Mouse (Mus musculus) liver, embryonic 14.5 days (tissue): ENCODE measurements around the gene Cldn24. TPM values are rescaled to one million over a fixed set of nuclear protein-coding genes. Genes with fewer than 3 reads are reported as not detected.

ENCODE experiments used
- ATAC-seq: fragments of 200-750 bp; cut with Nextera tagmentation; 2 replicates; pipeline ENCODE4 v1.8.0; 2017; ENCODE audit warnings: moderate number of reproducible peaks, mild to moderate bottlenecking, moderate library complexity; ENCODE audit not compliant: insufficient read depth
- DNase-seq, 3 experiments: peaks; one replicate each; pipeline ENCODE4 v3.0.0-alpha.2; 2012 to 2013; ENCODE audit warnings: low read depth in 3 of 3, low spot score in 3 of 3
- H3K27ac ChIP-seq: fragments of 300-500 bp; sonication (generic); 2 replicates; pipeline ENCODE4 v1.5.1; 2014; ENCODE audit warnings: moderate library complexity, mild to moderate bottlenecking, control low read depth, inconsistent platforms
- H3K27me3 ChIP-seq: fragments of 300-500 bp; sonication (generic); 2 replicates; pipeline ENCODE4 v1.6.1; 2014; ENCODE audit warnings: mild to moderate bottlenecking, low read length, moderate library complexity; ENCODE audit not compliant: control insufficient read depth, insufficient read depth
- H3K36me3 ChIP-seq: fragments of 300-500 bp; sonication (generic); replicated peaks from 2 replicates; pipeline ENCODE4 v1.6.1; 2014; ENCODE audit warnings: low read depth; ENCODE audit not compliant: control insufficient read depth, insufficient read depth
- H3K4me1 ChIP-seq, 2 experiments: fragments of 200-500 bp in 1 of 2; fragments of 300-500 bp in 1 of 2; sonication (generic) in 1 of 2; replicated peaks; 2 replicates each; pipeline ENCODE4 v1.6.1; 2012 to 2014; ENCODE audit warnings: antibody characterized with exemption in 1 of 2, inconsistent platforms in 1 of 2, low read length in 1 of 2; ENCODE audit not compliant: control insufficient read depth in 2 of 2, insufficient read depth in 2 of 2
- H3K4me2 ChIP-seq: fragments of 300-500 bp; sonication (generic); 2 replicates; pipeline ENCODE4 v1.6.1; 2014; ENCODE audit warnings: low read depth, mild to moderate bottlenecking, control low read depth, moderate library complexity
- H3K4me3 ChIP-seq, 2 experiments: fragments of 200-500 bp in 1 of 2; fragments of 300-500 bp in 1 of 2; sonication (generic) in 1 of 2; 2 replicates each; pipeline ENCODE4 v1.5.1; 2012 to 2014; ENCODE audit warnings: low read depth in 2 of 2, low read length in 2 of 2, mild to moderate bottlenecking in 2 of 2, control low read depth in 1 of 2, inconsistent platforms in 1 of 2, moderate library complexity in 1 of 2; ENCODE audit not compliant: insufficient read depth in 1 of 2
- H3K9ac ChIP-seq: fragments of 300-500 bp; sonication (generic); replicated peaks from 2 replicates; pipeline ENCODE4 v1.6.1; 2014; ENCODE audit warnings: mild to moderate bottlenecking, control low read depth, moderate library complexity
- H3K9me3 ChIP-seq: fragments of 300-500 bp; sonication (generic); 2 replicates; pipeline ENCODE4 v1.6.1; 2016; ENCODE audit warnings: low read length, mixed read lengths; ENCODE audit not compliant: control insufficient read depth
- CTCF ChIP-seq: IDR thresholded peaks from 2 replicates; pipeline ENCODE4 v1.5.1; 2016; ENCODE audit warnings: antibody characterized with exemption, low read depth, control low read depth
- EP300 ChIP-seq: IDR thresholded peaks from 2 replicates; pipeline ENCODE4 v1.6.1; 2016; ENCODE audit warnings: antibody characterized with exemption, low read depth
- WGBS: fragments of 180-500 bp; shearing (Covaris S2); extraction: QIAGEN DNeasy Blood & Tissue Kit; methylation state at CpG from one replicate; pipeline ENCODE4 v1.1.7; 2014; ENCODE audit not compliant: insufficient replicate concordance; 5-methylcytosine and 5-hydroxymethylcytosine counted together
- polyA plus RNA-seq, 2 experiments: library from polyadenylated mRNA; depleted of rRNA in 1 of 2; stranded (reverse) in 1 of 2; unstranded in 1 of 2; fragments of >200 nt; fragmentation: Nextera tagmentation in 1 of 2; extraction: Ambion mirVana in 1 of 2; gene quantifications; 2 replicates each; pipeline versions ENCODE4 v1.2.1 to v1.2.3; 2012 to 2014

Cldn24 gene
- polyA plus RNA-seq, 2 experiments: not detected

- no peak overlapping the region for H3K4me2 ChIP-seq
- no peaks in the 10 kb centered on the region for H3K4me1 ChIP-seq
- TF ChIP-seq EP300: no peak
- TF ChIP-seq CTCF: no peak
- H3K9me3 ChIP-seq: no peaks in the 10 kb centered on the region
- ATAC-seq (no peak), DNase-seq (no peak)
- no peaks in the 10 kb centered on the region for H3K36me3 ChIP-seq
- WGBS: 48% methylated on average over 6 of the region's 6 CpGs
- H3K27me3 ChIP-seq: no peaks in the 10 kb centered on the region
- no peak overlapping the region for H3K9ac ChIP-seq
- no peak overlapping the region for H3K4me3 ChIP-seq
- H3K27ac ChIP-seq: no peak overlapping the region
Measured at GRCm38 (mm10) chr8:47799438-47799837, 22.5 kb upstream of the Cldn24 start.

GRCm38 (mm10) chr8:47802349-47802748, 19.6 kb upstream of the Cldn24 start:
- H3K4me2 ChIP-seq: no peak overlapping the region
- TF ChIP-seq EP300: no peak
- no peak for TF ChIP-seq CTCF
- no peak for DNase-seq
- no peak overlapping the region for H3K9ac ChIP-seq
- no peaks in the 10 kb centered on the region for H3K4me1 ChIP-seq
- 40% methylated on average over 2 of the region's 2 CpGs for WGBS
- H3K36me3 ChIP-seq: no peaks in the 10 kb centered on the region
- H3K27me3 ChIP-seq: no peaks in the 10 kb centered on the region
- no peak overlapping the region for H3K27ac ChIP-seq
- H3K9me3 ChIP-seq: no peaks in the 10 kb centered on the region
- ATAC-seq: no peak
- no peak overlapping the region for H3K4me3 ChIP-seq

- Histone ChIP-seq H3K9ac (no peak overlapping the region), H3K4me2 (no peak overlapping the region), H3K27ac (no peak overlapping the region), H3K4me3 (no peak overlapping the region), H3K4me1 (no peaks in the 10 kb centered on the region), H3K36me3 (no peaks in the 10 kb centered on the region), H3K27me3 (no peaks in the 10 kb centered on the region), H3K9me3 (no peaks in the 10 kb centered on the region)
- DNase-seq: no peak
- TF ChIP-seq EP300: no peak
- TF ChIP-seq CTCF: no peak
- no peak for ATAC-seq
- 42% methylated on average over 1 of the region's 1 CpGs for WGBS
Measured at GRCm38 (mm10) chr8:47804262-47804661, 17.7 kb upstream of the Cldn24 start.

GRCm38 (mm10) chr8:47809970-47810665, 11.8 kb upstream of the Cldn24 start:
- no peaks in the 10 kb centered on the region for H3K27me3 ChIP-seq
- no peak overlapping the region for H3K4me3 ChIP-seq
- H3K4me2 ChIP-seq: no peak overlapping the region
- H3K4me1 ChIP-seq: no peaks in the 10 kb centered on the region
- H3K9ac ChIP-seq: no peak overlapping the region
- DNase-seq (no peak), ATAC-seq (no peak)
- no peak overlapping the region for H3K27ac ChIP-seq
- H3K9me3 ChIP-seq: no peaks in the 10 kb centered on the region
- 56% methylated on average over 14 of the region's 14 CpGs for WGBS
- no peak for TF ChIP-seq CTCF
- TF ChIP-seq EP300: no peak
- no peaks in the 10 kb centered on the region for H3K36me3 ChIP-seq

- no peak overlapping the region for H3K9ac ChIP-seq
- WGBS: 70% methylated on average over 7 of the region's 7 CpGs
- no peak for TF ChIP-seq CTCF
- no peaks in the 10 kb centered on the region for H3K36me3 ChIP-seq
- H3K4me2 ChIP-seq: no peak overlapping the region
- H3K27ac ChIP-seq: no peak overlapping the region
- no peak for ATAC-seq
- H3K4me1 ChIP-seq: no peaks in the 10 kb centered on the region
- no peak overlapping the region for H3K4me3 ChIP-seq
- no peaks in the 10 kb centered on the region for H3K9me3 ChIP-seq
- DNase-seq: no peak
- H3K27me3 ChIP-seq: no peaks in the 10 kb centered on the region
Measured at GRCm38 (mm10) chr8:47810666-47811015, 11.3 kb upstream of the Cldn24 start.
